In genomic region chr4:108730450-108730849, GRCm38 (mm10) we compare ENCODE assay signal across 19 mouse cellular contexts. TPM values are rescaled to one million over a fixed set of nuclear protein-coding genes. Genes with fewer than 3 reads are reported as not detected.
"Had no signal": no experiment of that assay in that cellular context is flagged by ENCODE, and none has a peak within 500 bp of the region (broad histone marks: within the 10 kb centered on the region; RNA-seq: fewer than 3 reads in every experiment).

No protein-coding gene starts in this region.

- H3K4me2 ChIP-seq: neural tube, embryonic 13.5 days; neural tube, embryonic 15.5 days; stomach, embryonic 15.5 days had no signal

- H3K9me3 ChIP-seq: neural tube, embryonic 15.5 days; stomach, embryonic 15.5 days had no signal

- H3K36me3 ChIP-seq: neural tube, embryonic 15.5 days had no signal

- H3K27ac ChIP-seq: neural tube, embryonic 13.5 days; neural tube, embryonic 15.5 days; stomach, embryonic 15.5 days; stomach, postnatal 0 days had no signal

- H3K9ac ChIP-seq: neural tube, embryonic 13.5 days; neural tube, embryonic 15.5 days; stomach, embryonic 15.5 days had no signal

- H3K4me1 ChIP-seq: neural tube, embryonic 15.5 days; stomach, embryonic 15.5 days had no signal

- H3K27me3 ChIP-seq: neural tube, embryonic 13.5 days; neural tube, embryonic 15.5 days; stomach, embryonic 15.5 days had no signal

- H3K4me3 ChIP-seq: neural tube, embryonic 13.5 days; neural tube, embryonic 15.5 days; stomach, embryonic 15.5 days had no signal

- DNase-seq: retina, postnatal 1 day; right cerebral cortex, adult 18-20 months; right cerebral cortex, postnatal 14 days; right cerebral cortex, postnatal 25 days; right cerebral cortex, postnatal 4 days; spleen, adult 18-20 months; thymus, adult 18-20 months; thymus, adult 2 months; thymus, postnatal 14 days; thymus, postnatal 25 days; thymus, postnatal 36 days; thymus, postnatal 4 days had no signal

RNA-seq across cellular contexts. Expression of gene 3110021N24Rik, which starts 11.0 kb away (rescaled TPM):
- total RNA-seq: neutrophil, adult 5-6 weeks had no signal
- polyA plus RNA-seq: spleen, adult 2 months; testis, adult 2 months; thymus, adult 2 months had no signal
